Mouse (Mus musculus) frontal cortex, adult 2 months (tissue): ENCODE results near the gene Pgap3. TPM values are rescaled to one million over a fixed set of nuclear protein-coding genes. Genes with fewer than 3 reads are reported as not detected.
"Not testable (repeated sequence)": the region's sequence is repeated elsewhere in the genome, so short reads cannot be mapped to it uniquely, and the experiment has no call there.

Source experiments
- DNase-seq, 2 experiments: peaks; one replicate each; pipeline ENCODE4 v3.0.0; 2022; ENCODE audit warnings: low spot score in 1 of 2; ENCODE audit errors: extremely low spot score in 1 of 2
- polyA plus RNA-seq: library from polyadenylated mRNA; depleted of rRNA; stranded (reverse); fragments of >200 nt; gene quantifications from 2 replicates; pipeline ENCODE4 v1.2.3, GENCODE M21; 2012

Pgap3 gene
- polyA plus RNA-seq, 1 experiment = 13.7 TPM

DNA sequence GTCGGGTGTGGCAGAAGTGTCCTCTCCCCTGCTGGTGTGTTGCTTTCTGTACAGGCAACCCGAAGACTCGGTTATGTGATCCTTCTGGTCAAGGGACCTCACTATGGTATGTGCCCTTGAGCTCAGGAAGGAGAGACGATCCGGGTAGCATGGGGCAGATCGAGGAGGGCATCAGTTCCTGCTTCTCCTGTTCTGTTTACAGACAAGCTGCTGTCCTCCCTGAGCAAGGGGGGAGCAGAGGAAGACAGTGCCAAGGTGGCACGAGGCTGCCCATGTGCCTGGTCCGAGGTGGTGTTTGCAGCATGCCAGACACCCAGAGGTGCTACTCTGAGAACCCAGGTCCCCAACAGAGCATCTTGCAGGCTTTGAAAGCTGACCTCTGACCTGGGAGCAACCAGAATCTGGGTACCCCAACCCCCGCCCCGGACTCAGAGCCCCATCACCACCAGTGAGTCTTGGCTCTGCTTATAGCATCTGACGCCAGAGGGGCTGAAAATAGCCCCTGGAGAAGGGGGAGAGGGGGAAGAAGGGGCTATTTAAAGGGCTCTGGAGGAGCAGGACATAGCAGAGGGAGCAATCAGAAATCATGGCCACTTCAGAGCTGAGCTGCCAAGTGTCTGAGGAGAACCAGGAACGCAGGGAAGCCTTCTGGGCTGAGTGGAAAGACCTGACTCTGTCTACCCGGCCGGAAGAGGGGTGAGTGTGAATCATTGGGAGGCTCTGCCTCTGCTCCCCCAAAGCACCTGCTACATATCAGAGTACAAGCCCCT lies 16.8 kb downstream of the Pgap3 start, which contains the start of gene Tcap:
Gene Tcap (plus strand): TSS at position 551 of the 770 bp plus-strand sequence.
- DNase-seq = no peak

- not testable (repeated sequence) for DNase-seq
Observed at GRCm38 (mm10) chr11:98382405-98382804, 17.9 kb downstream of the Pgap3 start.

DNA sequence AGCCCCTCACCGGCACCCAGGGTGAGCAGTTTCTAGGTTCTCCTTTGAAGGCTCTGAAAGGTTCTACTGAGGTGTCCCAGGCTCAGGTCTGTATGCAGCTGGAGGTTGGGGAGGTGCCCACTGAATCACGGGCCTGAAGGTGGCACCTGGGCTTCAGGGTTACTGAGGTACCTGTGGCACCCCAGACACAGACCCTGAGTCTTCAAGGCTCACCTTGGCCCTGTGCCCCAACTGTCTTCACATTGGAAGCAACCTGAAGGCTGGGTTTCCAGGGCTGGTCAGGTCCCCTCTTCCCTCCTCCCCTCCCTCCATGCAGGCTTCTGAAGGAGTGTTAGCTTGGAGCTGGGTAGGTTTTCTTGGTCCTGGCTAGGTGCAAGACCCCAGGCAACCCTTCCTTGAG lies 18.6 kb downstream of the Pgap3 start:
- DNase-seq = no peak

GRCm38 (mm10) chr11:98380106-98380505 lies 20.2 kb downstream of the Pgap3 start:
- no peak for DNase-seq

DNA sequence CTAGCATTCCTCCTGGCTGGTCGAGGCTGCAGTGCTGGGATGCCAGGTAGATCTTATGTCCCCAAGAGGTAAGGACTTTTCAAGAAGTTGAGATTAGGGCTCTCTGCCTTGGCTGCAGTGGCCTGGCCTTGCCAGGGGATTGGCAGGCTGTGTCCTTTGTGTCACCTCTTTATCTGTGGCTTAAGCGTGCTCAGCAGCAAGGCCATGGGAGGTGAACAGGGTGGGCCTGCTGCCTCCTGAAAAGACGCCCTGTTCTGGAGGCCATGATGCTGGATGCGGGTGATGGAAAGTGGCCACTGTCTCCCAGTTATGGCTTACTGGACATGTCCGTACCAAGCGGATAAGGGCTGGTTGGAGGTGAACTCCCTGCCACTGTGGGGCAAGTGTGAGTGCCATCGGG lies 20.9 kb downstream of the Pgap3 start:
- no peak for DNase-seq

- no peak for DNase-seq
Observed at GRCm38 (mm10) chr11:98377787-98378186, 22.5 kb downstream of the Pgap3 start.

GRCm38 (mm10) chr11:98376756-98377155 lies 23.5 kb downstream of the Pgap3 start:
- no peak for DNase-seq

- no peak for DNase-seq
Observed at GRCm38 (mm10) chr11:98374266-98374665, 26.0 kb downstream of the Pgap3 start.

GRCm38 (mm10) chr11:98373244-98373643 lies 27.0 kb downstream of the Pgap3 start:
- no peak for DNase-seq

- peak in 1 of 2 experiments; percentile 83 for DNase-seq
Observed at GRCm38 (mm10) chr11:98372406-98372805, 27.9 kb downstream of the Pgap3 start.

- no peak for DNase-seq
Observed at GRCm38 (mm10) chr11:98371556-98372240, 28.6 kb downstream of the Pgap3 start.

DNA sequence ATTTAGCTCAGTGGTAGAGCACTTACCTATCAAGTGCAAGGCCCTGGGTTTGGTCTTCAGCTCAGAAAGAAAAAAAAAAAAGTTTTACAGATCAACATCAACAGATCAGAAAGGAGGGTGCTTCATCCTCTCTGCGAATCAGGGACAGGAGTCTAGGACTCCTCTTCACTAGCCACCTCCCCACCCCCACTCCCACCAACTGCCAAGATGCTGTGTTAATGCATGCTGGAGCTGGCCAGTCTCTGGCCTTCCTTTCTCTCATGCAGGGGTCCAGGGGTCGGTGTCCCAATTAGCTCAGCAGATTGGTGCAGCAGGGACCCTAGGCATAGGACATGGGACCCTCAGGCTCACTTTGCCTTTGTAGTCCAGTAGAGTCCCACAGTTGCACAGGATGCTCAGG lies 29.7 kb downstream of the Pgap3 start:
- no peak for DNase-seq

DNA sequence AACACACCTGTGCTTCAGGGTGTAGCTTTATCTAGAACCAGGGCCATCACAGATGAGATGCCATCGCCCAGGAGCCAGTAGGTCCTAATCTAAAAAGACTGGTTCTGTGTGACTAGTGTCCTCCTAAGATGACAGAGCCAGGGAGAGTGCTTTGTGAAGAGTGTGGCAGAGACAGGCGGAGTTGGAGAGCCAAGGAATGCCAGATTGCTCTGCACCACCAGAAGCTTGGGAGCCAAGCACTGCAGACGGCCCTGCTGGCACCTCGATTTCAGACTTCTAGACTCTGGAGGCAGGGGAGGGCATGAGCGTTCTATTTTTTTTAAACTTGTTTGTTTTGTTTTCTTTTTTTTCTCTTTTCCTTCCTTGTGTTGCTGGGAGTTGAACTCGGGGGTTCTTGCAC lies 31.0 kb downstream of the Pgap3 start:
- DNase-seq = no peak

- no peak for DNase-seq
Observed at GRCm38 (mm10) chr11:98367863-98368186, 32.5 kb downstream of the Pgap3 start.

DNA sequence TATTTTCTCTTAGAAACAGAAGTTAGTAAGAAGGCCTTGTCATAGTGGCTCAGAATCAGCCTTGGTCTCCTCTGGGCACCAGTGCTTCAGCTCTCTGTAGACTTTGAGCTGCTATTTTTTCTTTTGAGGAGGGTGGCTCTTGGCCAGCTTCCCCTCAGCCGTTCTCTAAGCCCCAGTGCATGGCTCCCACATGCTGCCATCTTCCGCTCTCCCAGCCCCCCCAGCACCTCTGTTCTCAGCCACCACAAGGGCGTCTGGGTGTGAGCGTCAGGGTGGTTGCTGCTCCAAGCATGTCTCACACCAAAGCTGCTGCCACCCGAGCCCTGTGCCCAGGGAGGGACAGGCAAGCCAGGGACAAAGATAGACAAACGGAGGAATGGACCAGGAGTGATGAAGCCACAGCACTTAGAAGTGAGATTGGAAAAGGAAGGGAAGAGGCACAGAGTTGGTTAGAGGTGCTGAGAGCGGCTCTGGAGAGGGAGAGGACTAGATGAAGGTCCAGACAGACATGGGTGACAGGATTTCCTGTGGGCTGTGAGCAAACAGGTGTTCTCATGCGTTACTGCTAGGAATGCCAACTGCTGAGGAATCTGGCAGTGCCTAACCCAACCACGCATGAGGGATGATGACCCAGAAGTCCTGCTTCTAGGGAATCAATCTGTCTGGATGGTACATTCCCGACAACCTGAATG lies 33.0 kb downstream of the Pgap3 start:
- peak; percentile 59 to 68 for DNase-seq

DNA sequence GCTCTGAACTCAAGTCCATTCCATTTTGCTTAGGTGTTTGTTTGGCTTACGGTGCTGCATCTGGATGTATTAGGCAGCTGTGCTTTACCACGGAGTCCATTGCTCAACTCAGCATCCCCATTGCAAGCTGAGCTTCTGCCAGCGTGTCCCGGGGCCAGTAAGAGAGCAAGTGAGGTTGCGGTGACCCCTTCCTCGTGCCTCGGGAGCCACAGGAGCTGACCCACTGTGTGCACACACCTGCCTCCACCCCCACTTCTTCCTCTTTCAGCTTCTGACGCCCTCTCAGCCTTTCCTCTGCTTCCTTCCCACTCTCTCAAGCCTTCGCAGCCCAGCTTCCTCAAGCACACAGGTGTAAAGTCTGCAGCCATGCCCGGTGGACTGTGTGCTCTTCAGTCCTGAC lies 34.0 kb downstream of the Pgap3 start:
- no peak for DNase-seq

- DNase-seq = no peak
Observed at GRCm38 (mm10) chr11:98364410-98364809, 35.9 kb downstream of the Pgap3 start.

- DNase-seq = no peak
Observed at GRCm38 (mm10) chr11:98363817-98364216, 36.5 kb downstream of the Pgap3 start.

GRCm38 (mm10) chr11:98360866-98361521 lies 39.3 kb downstream of the Pgap3 start:
- DNase-seq = no peak

GRCm38 (mm10) chr11:98358161-98359083 lies 41.9 kb downstream of the Pgap3 start, which contains the start of gene Stard3:
Stard3 (plus strand) TSS chr11:98358368.
- peak; percentile 46 to 85 for DNase-seq
